Mouse (Mus musculus) midbrain, postnatal 0 days (tissue): ENCODE measurements around the gene Unc93a2. TPM values are rescaled to one million over a fixed set of nuclear protein-coding genes. Genes with fewer than 3 reads are reported as not detected.
A peak's percentile ranks its signal among the peaks of the same experiment; 100 is the strongest.
"Not testable (repeated sequence)": the region's sequence is repeated elsewhere in the genome, so short reads cannot be mapped to it uniquely, and the experiment has no call there.

ENCODE experiments used
- ATAC-seq: fragments of 200-750 bp; cut with Nextera tagmentation; 2 replicates; pipeline ENCODE4 v1.8.0; 2017; ENCODE audit warnings: moderate number of reproducible peaks, mild to moderate bottlenecking, moderate TSS enrichment, moderate library complexity; ENCODE audit not compliant: low FRiP score
- DNase-seq: peaks from one replicate; pipeline ENCODE4 v3.0.0-alpha.2; 2015; ENCODE audit warnings: low spot score
- H3K27ac ChIP-seq: fragments of 300-500 bp; sonication (generic); 2 replicates; pipeline ENCODE4 v1.5.1; 2014; ENCODE audit warnings: low read depth, mild to moderate bottlenecking, low read length, mixed read lengths
- H3K27me3 ChIP-seq: fragments of 300-500 bp; sonication (generic); 2 replicates; pipeline ENCODE4 v1.6.1; 2014; ENCODE audit warnings: low read length, control low read depth, mixed read lengths; ENCODE audit not compliant: insufficient read depth
- H3K36me3 ChIP-seq: fragments of 300-500 bp; sonication (generic); 2 replicates; pipeline ENCODE4 v1.6.1; 2014; ENCODE audit warnings: low read length, control low read depth, mixed read lengths; ENCODE audit not compliant: insufficient read depth
- H3K4me1 ChIP-seq: fragments of 300-500 bp; sonication (generic); 2 replicates; pipeline ENCODE4 v1.6.1; 2014; ENCODE audit warnings: mild to moderate bottlenecking, control low read depth, antibody characterized with exemption, low read length, mixed read lengths; ENCODE audit not compliant: insufficient read depth
- H3K4me2 ChIP-seq: fragments of 300-500 bp; sonication (generic); 2 replicates; pipeline ENCODE4 v1.6.1; 2014; ENCODE audit warnings: low read depth, mild to moderate bottlenecking, low read length, mixed read lengths; ENCODE audit not compliant: poor library complexity, severe bottlenecking
- H3K4me3 ChIP-seq: fragments of 300-500 bp; sonication (generic); 2 replicates; pipeline ENCODE4 v1.5.1; 2014; ENCODE audit warnings: low read depth, mild to moderate bottlenecking, low read length, moderate library complexity
- H3K9ac ChIP-seq: fragments of 300-500 bp; sonication (generic); replicated peaks from 2 replicates; pipeline ENCODE4 v1.6.1; 2014; ENCODE audit warnings: mild to moderate bottlenecking, low read length, moderate library complexity, mixed read lengths; ENCODE audit not compliant: poor library complexity, severe bottlenecking
- H3K9me3 ChIP-seq: fragments of 300-500 bp; sonication (generic); 2 replicates; pipeline ENCODE4 v1.6.1; 2016; ENCODE audit warnings: low read length, control low read depth
- WGBS: fragments of 180-500 bp; shearing (Covaris S2); extraction: QIAGEN DNeasy Blood & Tissue Kit; methylation state at CpG from one replicate; pipeline ENCODE4 v1.1.7; 2014; 5-methylcytosine and 5-hydroxymethylcytosine counted together
- polyA plus RNA-seq: library from polyadenylated mRNA; unstranded; fragments of >200 nt; fragmentation: Nextera tagmentation; extraction: Ambion mirVana; gene quantifications from 2 replicates; pipeline ENCODE4 v1.2.1, GENCODE M21; 2015
- total RNA-seq: library from RNA; depleted of rRNA; stranded (reverse); fragments of >200 nt; gene quantifications from 2 replicates; pipeline ENCODE4 v1.2.3, GENCODE M21; 2014

The Unc93a2 gene
- total and polyA plus RNA-seq, 2 experiments from 2014 or later = 0.05 TPM; not detected in 1

GRCm38 (mm10) chr17:7383167-7384143 lies 1.8 kb downstream of the Unc93a2 start:
- H3K36me3 ChIP-seq, DNase-seq, H3K27me3 ChIP-seq, H3K4me1 ChIP-seq, H3K4me2 ChIP-seq, H3K4me3 ChIP-seq, H3K27ac ChIP-seq, H3K9ac ChIP-seq, H3K9me3 ChIP-seq, ATAC-seq: not testable (repeated sequence)
- 82% methylated on average over 7 of the region's 13 CpGs for WGBS

GRCm38 (mm10) chr17:7382711-7383110 lies 2.6 kb downstream of the Unc93a2 start:
- not testable (repeated sequence) for H3K4me3 ChIP-seq, DNase-seq, H3K36me3 ChIP-seq, ATAC-seq, H3K9me3 ChIP-seq, H3K4me1 ChIP-seq, H3K27ac ChIP-seq, H3K27me3 ChIP-seq, H3K4me2 ChIP-seq, H3K9ac ChIP-seq
- 90% methylated on average over 1 of the region's 3 CpGs for WGBS

- H3K9me3 ChIP-seq, H3K4me3 ChIP-seq, H3K27me3 ChIP-seq, H3K27ac ChIP-seq, H3K9ac ChIP-seq, H3K36me3 ChIP-seq, DNase-seq, H3K4me2 ChIP-seq, H3K4me1 ChIP-seq: not testable (repeated sequence)
- WGBS = 33% methylated on average over 1 of the region's 3 CpGs
- ATAC-seq = 0 out of 2 replicates have a peak, but pooled peaks have one; percentile 25
Observed at GRCm38 (mm10) chr17:7377907-7378306, 7.4 kb downstream of the Unc93a2 start.

GRCm38 (mm10) chr17:7376951-7377700 lies 8.1 kb downstream of the Unc93a2 start:
- 0 out of 2 replicates have a peak, but pooled peaks have one; percentile 42 for ATAC-seq
- 100% methylated on average over 1 of the region's 3 CpGs for WGBS
- H3K4me1 ChIP-seq, H3K4me3 ChIP-seq, H3K27ac ChIP-seq, H3K27me3 ChIP-seq, H3K4me2 ChIP-seq, H3K9ac ChIP-seq, DNase-seq, H3K36me3 ChIP-seq, H3K9me3 ChIP-seq: not testable (repeated sequence)

GRCm38 (mm10) chr17:7371879-7372278 lies 13.4 kb downstream of the Unc93a2 start, which contains the start of gene Gm49630:
Gm49630 (minus strand) TSS chr17:7371979.
- H3K36me3 ChIP-seq, H3K9ac ChIP-seq, H3K27ac ChIP-seq, H3K4me3 ChIP-seq, H3K4me2 ChIP-seq, H3K4me1 ChIP-seq, ATAC-seq, H3K9me3 ChIP-seq, H3K27me3 ChIP-seq, DNase-seq: not testable (repeated sequence)
- 94% methylated on average over 2 of the region's 5 CpGs for WGBS

- WGBS = 85% methylated on average over 5 of the region's 6 CpGs
- H3K27ac ChIP-seq, H3K4me3 ChIP-seq, H3K4me2 ChIP-seq, H3K4me1 ChIP-seq, H3K9ac ChIP-seq, ATAC-seq, DNase-seq, H3K36me3 ChIP-seq, H3K9me3 ChIP-seq, H3K27me3 ChIP-seq: not testable (repeated sequence)
Observed at GRCm38 (mm10) chr17:7369401-7369800, 15.9 kb downstream of the Unc93a2 start.

- H3K4me2 ChIP-seq, H3K4me1 ChIP-seq, H3K9me3 ChIP-seq, H3K36me3 ChIP-seq, H3K27ac ChIP-seq, H3K9ac ChIP-seq, H3K27me3 ChIP-seq, H3K4me3 ChIP-seq: not testable (repeated sequence)
- DNase-seq (peak; percentile 33), ATAC-seq (peak; percentile 87)
- 17% methylated on average over 4 of the region's 7 CpGs for WGBS
Observed at GRCm38 (mm10) chr17:7366676-7367374, 18.4 kb downstream of the Unc93a2 start.

- H3K9me3 ChIP-seq, H3K4me3 ChIP-seq, H3K4me1 ChIP-seq, H3K4me2 ChIP-seq, H3K36me3 ChIP-seq, DNase-seq, H3K27ac ChIP-seq, H3K9ac ChIP-seq, H3K27me3 ChIP-seq: not testable (repeated sequence)
- peak; percentile 13; the same call in 1 of the 2 replicates for ATAC-seq
- no CpG with 5 or more reads among the region's 1 CpGs for WGBS
Observed at GRCm38 (mm10) chr17:7366265-7366664, 19.0 kb downstream of the Unc93a2 start.
